Mouse (Mus musculus) ES-Bruce4 (cell line): ENCODE measurements around the gene Dpm3. TPM values are rescaled to one million over a fixed set of nuclear protein-coding genes. Genes with fewer than 3 reads are reported as not detected.
A peak's percentile ranks its signal among the peaks of the same experiment; 100 is the strongest.

Experiments
- H3K27ac ChIP-seq: 2 replicates; pipeline ENCODE4 v1.5.1; 2012; ENCODE audit warnings: low read length, inconsistent platforms; ENCODE audit not compliant: insufficient read depth
- H3K27me3 ChIP-seq: 2 replicates; pipeline ENCODE4 v1.6.1; 2012; ENCODE audit warnings: mild to moderate bottlenecking, low read length, inconsistent platforms; ENCODE audit not compliant: control insufficient read depth, poor library complexity, insufficient read depth, severe bottlenecking
- H3K36me3 ChIP-seq: 2 replicates; pipeline ENCODE4 v1.6.1; 2012; ENCODE audit warnings: inconsistent platforms, mild to moderate bottlenecking, low read length, moderate library complexity; ENCODE audit not compliant: control insufficient read depth, poor library complexity, insufficient read depth, severe bottlenecking
- H3K4me1 ChIP-seq: one replicate; pipeline ENCODE4 v1.8.1; 2011; ENCODE audit warnings: low read length; ENCODE audit not compliant: control insufficient read depth, insufficient read depth
- H3K4me3 ChIP-seq: 2 replicates; pipeline ENCODE4 v1.5.1; 2011; ENCODE audit warnings: low read depth, mild to moderate bottlenecking, low read length
- H3K9ac ChIP-seq: 2 replicates; pipeline ENCODE4 v1.6.1; 2012; ENCODE audit warnings: low read depth, mild to moderate bottlenecking, inconsistent platforms; ENCODE audit not compliant: poor library complexity, severe bottlenecking
- H3K9me3 ChIP-seq: replicated peaks from 2 replicates; pipeline ENCODE4 v1.6.1; 2012; ENCODE audit warnings: mild to moderate bottlenecking, low read length, inconsistent platforms; ENCODE audit not compliant: control insufficient read depth, poor library complexity, insufficient read depth, severe bottlenecking
- CTCF ChIP-seq: IDR thresholded peaks from one replicate; pipeline ENCODE4 v1.8.1; 2011; ENCODE audit warnings: low read depth, low read length
- EP300 ChIP-seq: IDR thresholded peaks from 2 replicates; pipeline ENCODE4 v1.6.1; 2011; ENCODE audit warnings: low read depth, low read length; ENCODE audit not compliant: insufficient read depth
- POLR2A ChIP-seq: IDR thresholded peaks from one replicate; pipeline ENCODE4 v1.8.1; 2011; ENCODE audit warnings: low read length; ENCODE audit not compliant: insufficient read depth
- polyA plus RNA-seq: library from polyadenylated mRNA; stranded (reverse); fragments of >200 nt; gene quantifications from 2 replicates; pipeline ENCODE4 v1.2.4, GENCODE M21; 2011; ENCODE audit warnings: low read depth; ENCODE audit not compliant: missing spikeins, insufficient read depth, insufficient read length

The Dpm3 gene
- polyA plus RNA-seq, 1 experiment: 36.7 TPM

DNA sequence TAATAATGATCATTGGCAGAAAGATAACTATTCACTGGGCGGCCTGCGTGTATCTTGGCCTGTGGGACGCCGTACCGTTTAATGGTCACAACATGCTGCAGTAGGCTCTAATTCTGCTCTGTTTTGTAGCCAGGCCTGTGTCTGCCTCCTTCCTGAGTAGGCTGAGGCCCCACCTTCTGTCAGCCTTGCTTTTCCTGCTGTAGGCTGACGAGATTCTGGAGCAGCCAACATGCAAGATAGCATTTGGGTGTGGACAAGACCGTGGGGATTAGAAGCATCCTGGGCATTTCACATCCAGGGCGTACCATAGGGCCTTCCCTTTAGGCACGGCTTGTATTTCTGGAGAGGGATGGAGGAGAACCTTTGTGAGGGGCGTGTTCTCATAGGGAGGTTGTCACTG, 3.3 kb downstream of the Dpm3 start:
- no peak overlapping the region for H3K27ac ChIP-seq
- peaks cover 2% of the 10 kb centered on the region for H3K4me1 ChIP-seq
- no peak for TF ChIP-seq EP300
- no peak for TF ChIP-seq CTCF
- TF ChIP-seq POLR2A: no peak
- no peaks in the 10 kb centered on the region for H3K36me3 ChIP-seq
- H3K4me3 ChIP-seq: no peak overlapping the region
- H3K9me3 ChIP-seq: no peaks in the 10 kb centered on the region
- H3K9ac ChIP-seq: peak overlapping the region; percentile 40; the same call in 1 of the 2 replicates
- no peaks in the 10 kb centered on the region for H3K27me3 ChIP-seq

DNA sequence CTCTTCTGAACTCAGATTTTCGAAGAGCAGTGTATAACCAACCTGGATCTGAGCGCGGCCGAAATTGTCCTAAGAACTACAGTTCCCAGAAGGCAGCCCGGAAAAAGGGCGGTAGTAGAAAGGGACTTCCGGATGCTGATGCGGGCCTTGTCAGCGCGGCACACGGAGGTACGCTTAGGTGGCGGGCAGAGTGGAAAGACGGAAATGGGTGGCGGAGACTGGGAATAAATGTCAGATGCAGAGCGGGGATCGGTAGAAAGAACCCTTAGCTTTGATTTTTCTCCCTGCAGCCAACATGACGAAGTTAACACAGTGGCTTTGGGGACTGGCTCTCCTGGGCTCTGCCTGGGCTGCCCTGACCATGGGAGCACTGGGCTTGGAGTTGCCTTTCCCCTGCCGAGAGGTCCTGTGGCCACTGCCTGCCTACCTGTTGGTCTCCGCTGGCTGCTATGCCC, 7.3 kb downstream of the Dpm3 start:
- Histone ChIP-seq H3K36me3 (no peaks in the 10 kb centered on the region), H3K9ac (peak overlapping the region; percentile 31), H3K27me3 (no peaks in the 10 kb centered on the region), H3K4me3 (peak overlapping the region; percentile 87), H3K9me3 (no peaks in the 10 kb centered on the region), H3K27ac (no peak overlapping the region), H3K4me1 (peaks cover 2% of the 10 kb centered on the region)
- TF ChIP-seq CTCF (no peak), EP300 (0 out of 2 replicates have a peak, but pooled peaks have one; percentile 11), POLR2A (peak; percentile 81)

DNA sequence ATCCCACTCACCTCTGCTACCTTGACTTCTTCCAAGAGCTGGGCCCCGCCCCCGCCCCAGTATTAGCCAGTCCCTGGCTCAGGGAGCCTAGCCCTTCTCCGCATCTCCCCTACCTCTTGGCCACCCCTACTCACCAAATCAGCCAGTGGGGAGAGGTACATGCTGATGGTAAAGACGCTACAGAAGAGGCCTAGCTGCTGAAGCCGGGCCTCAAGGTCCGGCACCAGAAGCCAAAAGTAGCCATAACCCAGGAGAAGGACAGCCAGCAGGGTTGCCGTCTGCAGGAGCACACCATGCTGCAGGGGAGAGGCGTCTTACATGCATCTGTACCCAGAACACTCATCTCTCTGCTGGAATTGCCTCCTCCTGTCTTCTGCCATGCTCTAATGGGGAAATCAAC, 9.8 kb downstream of the Dpm3 start:
- no peak overlapping the region for H3K9ac ChIP-seq
- H3K27me3 ChIP-seq: no peaks in the 10 kb centered on the region
- no peak overlapping the region for H3K27ac ChIP-seq
- TF ChIP-seq CTCF (no peak), EP300 (no peak), POLR2A (no peak)
- no peak overlapping the region for H3K4me3 ChIP-seq
- no peaks in the 10 kb centered on the region for H3K9me3 ChIP-seq
- H3K36me3 ChIP-seq: no peaks in the 10 kb centered on the region
- H3K4me1 ChIP-seq: peaks cover 3% of the 10 kb centered on the region

DNA sequence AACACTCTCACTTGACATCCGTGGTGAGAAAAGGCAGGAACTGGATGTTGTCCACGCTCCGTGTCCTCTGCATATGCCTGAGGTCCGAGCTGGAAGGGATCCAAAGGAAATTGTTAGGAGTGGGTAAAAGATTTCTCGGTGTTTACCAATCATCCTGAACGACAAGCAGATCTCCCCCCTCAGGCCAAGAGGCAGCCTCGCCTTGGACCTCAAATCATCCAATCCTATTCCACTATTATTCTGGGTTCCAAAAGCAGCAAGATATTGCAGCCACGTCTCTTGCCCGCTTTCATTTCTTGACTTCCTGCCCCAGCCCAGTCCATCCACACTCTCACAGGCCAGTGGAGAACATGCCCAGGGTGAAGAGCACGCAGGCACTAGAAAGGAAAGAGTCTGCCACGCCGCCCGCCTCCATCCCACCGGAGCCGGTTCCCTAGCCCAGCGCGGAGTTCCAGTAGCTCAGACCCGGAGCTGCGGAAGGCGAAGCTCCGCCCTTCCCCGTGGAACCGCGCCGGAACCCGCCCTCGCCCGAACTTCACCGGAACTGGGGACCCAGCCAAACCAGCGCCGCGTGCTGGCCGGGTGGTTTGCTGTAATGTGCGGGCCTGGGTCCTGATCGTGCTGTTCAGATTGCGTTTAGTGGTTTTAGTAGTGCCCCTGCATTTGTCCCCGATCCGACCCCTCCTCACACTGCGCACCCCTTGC, 11.0 kb downstream of the Dpm3 start, which contains the start of gene Slc50a1:
TSS of gene Slc50a1 (minus strand) at position 520 of the 705 bp plus-strand sequence.
- Histone ChIP-seq H3K9me3 (no peaks in the 10 kb centered on the region), H3K4me3 (peak within 1 kb of the TSS; percentile 66), H3K9ac (peak within 1 kb of the TSS; percentile 53), H3K4me1 (peaks cover 3% of the 10 kb centered on the region), H3K27ac (no peak within 1 kb of the TSS), H3K36me3 (no peaks in the 10 kb centered on the region), H3K27me3 (no peaks in the 10 kb centered on the region)
- TF ChIP-seq POLR2A (peak; percentile 64), CTCF (peak; percentile 22), EP300 (no peak)

DNA sequence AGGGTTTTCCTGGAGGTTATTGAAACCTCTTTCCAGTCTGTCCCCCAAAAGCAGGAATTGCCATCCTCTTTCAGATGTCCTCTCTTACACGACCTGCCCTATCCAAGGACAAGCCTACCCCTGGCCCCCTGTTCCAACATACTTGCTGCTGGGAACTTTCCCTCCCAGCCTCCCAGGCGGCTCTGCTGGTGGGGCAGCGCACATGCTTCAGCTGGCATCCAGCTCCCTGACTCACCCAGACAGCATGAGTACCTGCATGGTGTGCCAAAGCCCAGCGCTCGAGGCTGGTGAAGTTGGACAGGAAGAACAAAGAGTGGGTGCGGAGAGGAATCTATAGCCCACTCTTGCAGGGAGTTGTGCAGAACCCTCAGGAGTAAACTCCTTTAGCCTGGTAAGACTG, 11.7 kb downstream of the Dpm3 start:
- peak overlapping the region; percentile 53 for H3K9ac ChIP-seq

DNA sequence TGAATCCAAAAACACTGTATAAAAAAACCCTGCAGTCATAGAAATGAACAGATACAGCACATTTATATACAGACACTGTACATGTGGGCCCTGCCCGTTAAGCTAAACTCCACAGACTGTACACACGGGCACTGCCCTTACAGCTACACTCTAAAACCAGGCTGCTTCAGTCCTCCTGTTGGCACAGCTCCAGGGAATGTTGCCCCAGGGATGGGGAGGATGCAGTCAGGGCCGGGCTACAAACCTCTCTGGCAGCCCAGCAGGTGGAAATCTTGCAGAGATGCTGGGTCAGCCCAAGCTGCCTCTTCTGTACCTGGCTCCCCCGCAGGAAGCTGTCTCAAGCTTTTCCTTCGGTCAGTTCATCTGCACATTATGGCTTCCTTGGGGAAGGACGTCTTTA, 12.6 kb downstream of the Dpm3 start:
- no peaks in the 10 kb centered on the region for H3K27me3 ChIP-seq
- H3K4me1 ChIP-seq: peaks cover 3% of the 10 kb centered on the region
- no peaks in the 10 kb centered on the region for H3K9me3 ChIP-seq
- H3K27ac ChIP-seq: no peak overlapping the region
- H3K36me3 ChIP-seq: no peaks in the 10 kb centered on the region
- no peak overlapping the region for H3K4me3 ChIP-seq
- H3K9ac ChIP-seq: no peak overlapping the region
- TF ChIP-seq CTCF: no peak
- TF ChIP-seq POLR2A: no peak
- no peak for TF ChIP-seq EP300

More for the DNA sequence above, 11.7 kb downstream of the Dpm3 start:
- TF ChIP-seq POLR2A (no peak), CTCF (no peak), EP300 (no peak)
- H3K4me3 ChIP-seq: no peak overlapping the region
- peaks cover 3% of the 10 kb centered on the region for H3K4me1 ChIP-seq
- no peaks in the 10 kb centered on the region for H3K9me3 ChIP-seq
- H3K27ac ChIP-seq: no peak overlapping the region
- H3K36me3 ChIP-seq: no peaks in the 10 kb centered on the region
- no peaks in the 10 kb centered on the region for H3K27me3 ChIP-seq
